Mouse (Mus musculus) midbrain, embryonic 11.5 days (tissue): ENCODE results near the gene Bloc1s1. TPM values are rescaled to one million over a fixed set of nuclear protein-coding genes. Genes with fewer than 3 reads are reported as not detected.

ENCODE experiments used
- ATAC-seq: fragments of 200-750 bp; cut with Nextera tagmentation; 2 replicates; pipeline ENCODE4 v1.8.0; 2017; ENCODE audit warnings: moderate TSS enrichment, moderate library complexity; ENCODE audit not compliant: low FRiP score
- DNase-seq: peaks from one replicate; pipeline ENCODE4 v3.0.0; 2015; ENCODE audit warnings: low spot score; ENCODE audit errors: missing footprints
- H3K27ac ChIP-seq: fragments of 300-500 bp; sonication (generic); 2 replicates; pipeline ENCODE4 v1.5.1; 2014; ENCODE audit warnings: low read depth, low read length
- H3K27me3 ChIP-seq: fragments of 300-500 bp; sonication (generic); 2 replicates; pipeline ENCODE4 v1.6.1; 2014; ENCODE audit warnings: mild to moderate bottlenecking, low read length, moderate library complexity, mixed read lengths; ENCODE audit not compliant: control insufficient read depth, insufficient read depth
- H3K36me3 ChIP-seq: fragments of 300-500 bp; sonication (generic); 2 replicates; pipeline ENCODE4 v1.6.1; 2014; ENCODE audit warnings: mild to moderate bottlenecking, low read length, moderate library complexity, mixed read lengths; ENCODE audit not compliant: control insufficient read depth, insufficient read depth
- H3K4me1 ChIP-seq: fragments of 300-500 bp; sonication (generic); 2 replicates; pipeline ENCODE4 v1.6.1; 2014; ENCODE audit warnings: low read length; ENCODE audit not compliant: control insufficient read depth, insufficient read depth
- H3K4me2 ChIP-seq: fragments of 300-500 bp; sonication (generic); 2 replicates; pipeline ENCODE4 v1.6.1; 2014; ENCODE audit warnings: mild to moderate bottlenecking, moderate library complexity
- H3K4me3 ChIP-seq: fragments of 300-500 bp; sonication (generic); 2 replicates; pipeline ENCODE4 v1.5.1; 2014; ENCODE audit warnings: low read depth, low read length
- H3K9ac ChIP-seq: fragments of 300-500 bp; sonication (generic); 2 replicates; pipeline ENCODE4 v1.6.1; 2014; ENCODE audit warnings: low read length
- H3K9me3 ChIP-seq: fragments of 300-500 bp; sonication (generic); 2 replicates; pipeline ENCODE4 v1.6.1; 2016; ENCODE audit warnings: low read length; ENCODE audit not compliant: control insufficient read depth
- whole genome bisulfite sequencing: fragments of 180-500 bp; shearing (Covaris S2); extraction: QIAGEN DNeasy Blood & Tissue Kit; methylation state at CpG from one replicate; pipeline ENCODE4 v1.1.7; 2014; 5-methylcytosine and 5-hydroxymethylcytosine counted together
- polyA plus RNA-seq: library from polyadenylated mRNA; unstranded; fragments of >200 nt; fragmentation: Nextera tagmentation; extraction: Ambion mirVana; gene quantifications from 2 replicates; pipeline ENCODE4 v1.2.1, GENCODE M21; 2014

The Bloc1s1 gene
- polyA plus RNA-seq, 1 experiment from 2014 or later = 271 TPM

DNA sequence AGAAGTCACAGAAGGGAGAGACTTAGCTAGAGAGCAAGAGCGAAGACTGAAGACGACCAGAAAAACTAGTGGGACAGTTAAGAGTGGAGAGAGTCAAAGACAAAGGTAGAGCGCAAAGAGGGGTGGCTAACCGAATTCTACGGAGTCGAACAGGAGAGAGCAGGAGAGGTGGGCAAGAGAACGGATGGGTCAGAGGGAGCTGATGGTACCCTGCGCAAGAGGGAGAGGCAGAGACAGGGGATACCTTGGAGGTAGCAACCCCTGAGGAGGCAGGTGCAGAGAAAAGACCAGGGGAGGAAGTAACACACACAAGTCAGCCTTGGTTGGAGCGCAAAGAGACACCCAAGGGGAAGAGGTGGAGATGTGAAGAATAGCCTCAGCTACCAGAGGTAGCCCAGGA is 31.6 kb downstream of the Bloc1s1 start:
- Histone ChIP-seq H3K4me1 (peaks cover 27% of the 10 kb centered on the region), H3K9ac (peak overlapping the region; percentile 87), H3K36me3 (0 out of 2 replicates have a peak, but pooled peaks cover 4% of the 10 kb centered on the region), H3K4me2 (peak overlapping the region; percentile 65), H3K27me3 (peaks cover 11% of the 10 kb centered on the region; the same call in 1 of the 2 replicates), H3K4me3 (peak overlapping the region; percentile 77), H3K27ac (peak overlapping the region; percentile 92), H3K9me3 (no peaks in the 10 kb centered on the region)
- ATAC-seq (peak; percentile 6; the same call in 1 of the 2 replicates), DNase-seq (no peak)
- 1% methylated on average over 9 of the region's 9 CpGs for WGBS

DNA sequence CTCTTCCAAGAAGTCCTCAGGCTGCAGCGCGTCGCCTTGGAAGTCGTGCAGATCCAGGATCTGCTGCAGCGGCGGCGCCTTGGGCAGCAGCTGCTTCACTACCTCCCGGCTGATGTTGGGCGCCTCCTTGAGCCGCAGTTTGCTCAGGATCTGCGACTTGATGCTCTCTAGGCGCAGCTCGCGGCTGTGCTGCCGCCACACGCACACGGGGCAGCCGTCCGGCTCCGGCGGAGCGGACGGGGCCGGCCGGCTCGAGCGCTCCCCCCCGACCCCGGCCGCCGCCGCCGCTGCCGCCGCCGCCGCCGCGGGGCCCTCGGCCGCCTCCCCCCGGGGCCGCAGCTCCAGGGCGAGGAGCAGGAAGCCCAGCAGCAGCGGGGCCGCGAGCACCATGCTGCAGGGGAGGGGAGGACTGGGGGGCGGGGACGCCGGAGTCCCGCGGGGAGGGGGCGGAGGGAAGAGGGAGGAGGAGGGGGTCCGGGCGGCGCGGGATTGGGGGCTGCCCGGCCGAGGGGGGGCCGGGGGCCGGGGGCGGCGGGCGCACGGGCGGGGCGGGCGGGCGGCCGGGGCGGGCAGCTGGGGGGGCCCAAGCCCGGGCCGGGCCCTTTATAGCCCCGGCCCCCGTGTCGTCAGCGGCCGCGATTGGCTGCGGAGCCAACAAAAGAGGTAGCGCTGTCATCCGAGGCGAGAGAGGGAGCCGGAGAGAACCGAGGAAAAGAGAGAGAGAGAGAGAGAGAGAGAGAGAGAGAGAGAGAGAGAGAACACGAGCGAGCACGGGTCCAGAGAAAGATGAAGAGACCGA is 32.3 kb downstream of the Bloc1s1 start, which contains the start of gene Gdf11:
TSS of gene Gdf11 (minus strand) at position 423 of the 799 bp plus-strand sequence.
- Histone ChIP-seq H3K27me3 (peaks cover 6% of the 10 kb centered on the region; the same call in 1 of the 2 replicates), H3K4me1 (peaks cover 28% of the 10 kb centered on the region), H3K4me3 (peak within 1 kb of the TSS; percentile 77), H3K9ac (peak within 1 kb of the TSS; percentile 87), H3K4me2 (peak within 1 kb of the TSS; percentile 65), H3K36me3 (0 out of 2 replicates have a peak, but pooled peaks cover 4% of the 10 kb centered on the region), H3K9me3 (no peaks in the 10 kb centered on the region), H3K27ac (peak within 1 kb of the TSS; percentile 92)
- WGBS = under 1% methylated on average over 69 of the region's 89 CpGs
- DNase-seq = peak; percentile 97
- peak; percentile 88 for ATAC-seq

DNA sequence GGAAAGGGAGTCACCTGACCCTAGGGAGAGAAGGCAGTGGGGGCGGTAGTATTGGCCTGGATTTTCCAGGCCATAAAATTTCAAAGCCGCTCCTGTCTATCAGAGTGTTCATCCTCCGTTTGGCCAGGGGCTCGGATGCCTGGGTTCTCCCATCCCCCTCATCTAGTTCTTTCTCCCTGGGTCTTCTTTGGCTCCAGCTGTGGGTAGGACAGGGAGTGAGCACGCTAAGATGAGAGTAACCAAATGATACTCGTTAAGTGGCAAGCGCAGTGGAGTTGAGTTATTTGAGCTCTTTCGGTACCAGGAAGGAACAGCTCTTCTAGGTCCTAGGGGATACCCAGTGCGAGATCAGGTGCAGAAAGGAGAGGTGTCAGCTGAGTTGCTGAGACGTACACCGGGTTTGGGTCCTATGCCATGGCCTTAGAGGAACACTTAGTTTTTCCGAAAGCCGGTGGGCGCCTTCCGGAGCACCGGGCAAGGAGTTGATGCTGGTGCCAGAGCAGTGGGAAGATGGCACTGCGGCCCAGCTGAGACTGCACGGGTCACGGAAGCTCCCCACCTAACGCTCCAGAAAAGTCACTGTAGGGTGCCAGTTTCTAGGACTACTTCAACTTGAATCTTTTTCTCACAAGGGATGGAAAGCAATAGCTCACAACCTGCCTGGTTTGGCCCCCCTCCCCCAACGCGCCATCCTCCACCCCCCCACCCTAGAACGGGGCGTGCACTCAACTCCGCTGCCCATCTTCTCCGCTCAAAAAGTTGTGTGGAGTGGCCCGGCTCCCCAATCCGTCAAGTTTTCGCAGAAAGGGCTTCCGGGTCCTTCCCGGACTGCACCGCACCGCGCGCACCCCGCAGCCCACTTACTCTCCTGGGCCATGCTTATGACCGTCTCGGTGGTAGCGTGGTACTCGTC is 33.2 kb downstream of the Bloc1s1 start:
- Histone ChIP-seq H3K27me3 (no peaks in the 10 kb centered on the region), H3K9me3 (no peaks in the 10 kb centered on the region), H3K4me3 (peak overlapping the region; percentile 77), H3K9ac (peak overlapping the region; percentile 87), H3K27ac (peak overlapping the region; percentile 92), H3K36me3 (peaks cover 4% of the 10 kb centered on the region), H3K4me2 (peak overlapping the region; percentile 65), H3K4me1 (peaks cover 28% of the 10 kb centered on the region)
- DNase-seq (peak; percentile 90), ATAC-seq (no peak)
- WGBS = under 1% methylated on average over 39 of the region's 40 CpGs

DNA sequence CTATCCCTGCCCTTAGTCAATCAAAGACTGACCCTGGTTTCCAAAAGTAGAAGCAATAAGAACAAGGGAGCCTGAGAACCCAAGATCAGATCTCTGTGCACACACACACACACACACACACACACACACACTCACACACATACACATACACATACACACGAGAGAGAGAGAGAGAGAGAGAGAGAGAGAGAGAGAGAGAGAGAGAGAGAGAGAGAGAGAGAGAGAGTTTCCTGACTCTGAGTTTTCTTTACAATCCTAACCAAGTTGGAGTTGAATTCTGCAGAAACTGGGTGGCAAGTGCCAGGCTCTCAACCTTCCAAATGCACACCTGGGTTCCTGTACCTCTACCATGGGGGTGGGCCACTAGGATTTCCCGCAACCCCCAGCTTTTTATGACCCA is 34.0 kb downstream of the Bloc1s1 start:
- Histone ChIP-seq H3K4me2 (peak overlapping the region; percentile 65), H3K36me3 (peaks cover 6% of the 10 kb centered on the region), H3K9ac (peak overlapping the region; percentile 87), H3K27me3 (no peaks in the 10 kb centered on the region), H3K27ac (peak overlapping the region; percentile 92), H3K4me1 (peaks cover 28% of the 10 kb centered on the region), H3K9me3 (no peaks in the 10 kb centered on the region), H3K4me3 (peak overlapping the region; percentile 77)
- ATAC-seq = no peak
- peak; percentile 81 for DNase-seq
- 0% methylated on average over 2 of the region's 2 CpGs for WGBS

DNA sequence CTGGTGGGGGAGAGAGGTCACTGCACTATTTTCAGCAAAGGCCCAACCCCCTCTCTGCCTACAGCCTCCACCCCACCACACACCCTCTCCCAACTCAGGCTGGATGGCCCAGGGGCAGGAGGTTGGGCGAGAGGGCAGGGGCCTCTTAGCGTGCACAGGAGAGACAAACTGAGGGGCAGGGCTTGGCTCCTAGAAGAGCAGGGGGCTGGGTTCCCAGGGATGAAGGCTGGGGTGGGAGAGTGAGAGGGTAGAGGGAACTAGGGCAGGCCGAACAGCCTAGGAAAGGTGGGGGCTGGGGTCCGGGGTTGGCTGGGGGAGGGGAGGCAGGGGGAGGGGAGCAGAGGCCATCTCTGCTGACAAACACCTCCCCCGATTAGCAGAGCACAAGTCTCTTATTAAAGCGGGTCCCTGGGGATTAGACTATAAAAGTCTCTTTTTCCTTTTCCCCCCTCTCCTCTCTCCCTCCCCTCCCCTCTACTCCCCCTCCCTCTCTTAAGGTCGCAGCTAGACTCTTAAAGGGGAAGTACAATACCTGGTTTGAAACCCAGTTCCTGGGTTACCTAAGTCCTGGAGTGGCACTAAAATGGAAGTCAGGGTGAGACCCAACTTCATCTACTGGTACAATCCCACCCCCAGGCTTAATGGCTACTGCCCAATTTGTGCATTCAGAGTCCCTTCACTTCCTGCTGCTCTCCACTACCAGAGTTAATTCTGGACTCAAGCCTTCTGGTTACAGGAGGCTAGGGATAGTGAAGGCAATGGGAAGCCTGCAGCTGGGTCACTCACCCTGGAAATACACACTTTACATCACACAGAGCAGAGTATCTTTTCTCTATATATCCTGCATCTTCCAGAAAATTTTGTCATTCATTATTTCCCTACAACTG is 34.7 kb downstream of the Bloc1s1 start:
- 0% methylated on average over 6 of the region's 7 CpGs for WGBS
- ATAC-seq = peak; percentile 67
- Histone ChIP-seq H3K9ac (peak overlapping the region; percentile 54), H3K4me1 (peaks cover 28% of the 10 kb centered on the region), H3K4me3 (peak overlapping the region; percentile 77), H3K9me3 (no peaks in the 10 kb centered on the region), H3K36me3 (peaks cover 7% of the 10 kb centered on the region), H3K4me2 (peak overlapping the region; percentile 65), H3K27me3 (no peaks in the 10 kb centered on the region), H3K27ac (peak overlapping the region; percentile 92)
- peak; percentile 95 for DNase-seq

DNA sequence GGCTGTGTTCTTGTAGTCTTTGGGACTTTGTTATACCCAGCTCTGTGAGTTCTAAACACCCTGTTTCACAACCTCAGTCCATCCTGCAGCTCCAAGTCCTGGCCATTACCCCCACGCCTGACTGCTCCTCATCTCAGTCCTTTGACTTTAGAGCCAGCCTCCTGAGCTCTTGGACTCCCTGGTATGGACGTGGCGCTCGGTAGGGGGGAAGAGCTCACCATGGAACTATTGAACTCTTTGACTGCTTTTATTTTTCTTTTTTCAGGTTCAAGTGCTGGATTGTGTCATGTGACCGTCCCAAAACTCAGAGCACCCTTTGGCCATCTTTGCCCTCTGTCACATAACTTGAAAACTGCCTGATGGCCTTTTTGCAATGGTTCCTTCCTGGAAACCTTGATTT is 41.8 kb downstream of the Bloc1s1 start:
- WGBS = 78% methylated on average over 5 of the region's 5 CpGs
- ATAC-seq = no peak
- no peaks in the 10 kb centered on the region for H3K4me1 ChIP-seq
- H3K27me3 ChIP-seq = no peaks in the 10 kb centered on the region
- peaks cover 3% of the 10 kb centered on the region for H3K36me3 ChIP-seq
- H3K27ac ChIP-seq = no peak overlapping the region
- DNase-seq = no peak
- H3K9me3 ChIP-seq = no peaks in the 10 kb centered on the region
- no peak overlapping the region for H3K4me3 ChIP-seq
- no peak overlapping the region for H3K4me2 ChIP-seq
- no peak overlapping the region for H3K9ac ChIP-seq

DNA sequence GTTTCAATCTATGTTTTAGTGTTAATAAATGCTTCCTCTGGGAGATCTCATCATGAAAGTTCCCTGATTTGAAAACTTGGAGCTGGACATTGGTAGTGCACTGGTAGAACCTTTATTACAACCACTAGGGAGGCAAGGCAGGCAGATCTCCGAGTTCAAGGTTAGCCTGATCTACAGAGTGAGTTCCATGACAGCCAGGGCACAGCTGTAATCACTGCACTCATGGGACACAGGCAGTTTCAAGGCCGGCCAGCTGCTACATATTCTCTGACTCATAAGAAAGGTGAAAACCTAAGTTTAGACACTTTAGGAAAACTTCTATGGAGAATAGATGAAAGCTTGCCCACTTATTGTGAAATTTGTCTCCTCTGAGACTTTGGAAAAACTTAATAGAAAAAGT is 45.0 kb downstream of the Bloc1s1 start:
- no peak overlapping the region for H3K4me3 ChIP-seq
- DNase-seq = no peak
- no peaks in the 10 kb centered on the region for H3K36me3 ChIP-seq
- H3K9me3 ChIP-seq = no peaks in the 10 kb centered on the region
- H3K4me2 ChIP-seq = no peak overlapping the region
- ATAC-seq = no peak
- no peak overlapping the region for H3K9ac ChIP-seq
- H3K27ac ChIP-seq = no peak overlapping the region
- WGBS = 87% methylated on average over 2 of the region's 2 CpGs
- no peaks in the 10 kb centered on the region for H3K4me1 ChIP-seq
- H3K27me3 ChIP-seq = no peaks in the 10 kb centered on the region

DNA sequence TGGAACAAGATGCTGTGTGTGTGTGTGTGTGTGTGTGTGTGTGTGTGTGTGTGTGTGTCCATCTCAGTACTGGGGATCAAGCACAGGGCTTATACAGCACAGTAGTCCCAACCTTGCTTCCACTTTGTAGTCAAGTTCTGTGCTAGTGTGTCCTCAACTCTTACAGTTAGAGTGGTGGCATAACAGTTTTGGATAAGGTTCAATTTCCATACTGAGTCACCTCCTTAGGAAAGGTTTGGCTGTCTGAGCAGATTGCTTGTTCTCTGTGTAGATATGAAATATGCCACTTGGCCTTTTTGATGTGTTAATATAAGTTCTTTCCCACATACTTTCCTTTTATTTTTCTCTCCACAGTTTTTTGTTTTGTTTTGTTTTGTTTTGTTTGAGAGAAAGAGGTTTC is 45.5 kb downstream of the Bloc1s1 start:
- ATAC-seq = no peak
- H3K36me3 ChIP-seq = peaks cover 4% of the 10 kb centered on the region; the same call in 1 of the 2 replicates

More for the DNA sequence above, 45.5 kb downstream of the Bloc1s1 start:
- Histone ChIP-seq H3K9me3 (no peaks in the 10 kb centered on the region), H3K9ac (no peak overlapping the region), H3K4me3 (no peak overlapping the region), H3K27ac (no peak overlapping the region), H3K4me2 (no peak overlapping the region), H3K27me3 (no peaks in the 10 kb centered on the region), H3K4me1 (no peaks in the 10 kb centered on the region)
- DNase-seq = peak; percentile 78
